Mouse (Mus musculus): ENCODE measurements at regions not wholly inside any gene's neighbourhood (a gene's known extent, or its start where the extent isn't known, plus 50 kb on each side); places are given as distances from the start of the nearest gene placed in this dataset.

DNA sequence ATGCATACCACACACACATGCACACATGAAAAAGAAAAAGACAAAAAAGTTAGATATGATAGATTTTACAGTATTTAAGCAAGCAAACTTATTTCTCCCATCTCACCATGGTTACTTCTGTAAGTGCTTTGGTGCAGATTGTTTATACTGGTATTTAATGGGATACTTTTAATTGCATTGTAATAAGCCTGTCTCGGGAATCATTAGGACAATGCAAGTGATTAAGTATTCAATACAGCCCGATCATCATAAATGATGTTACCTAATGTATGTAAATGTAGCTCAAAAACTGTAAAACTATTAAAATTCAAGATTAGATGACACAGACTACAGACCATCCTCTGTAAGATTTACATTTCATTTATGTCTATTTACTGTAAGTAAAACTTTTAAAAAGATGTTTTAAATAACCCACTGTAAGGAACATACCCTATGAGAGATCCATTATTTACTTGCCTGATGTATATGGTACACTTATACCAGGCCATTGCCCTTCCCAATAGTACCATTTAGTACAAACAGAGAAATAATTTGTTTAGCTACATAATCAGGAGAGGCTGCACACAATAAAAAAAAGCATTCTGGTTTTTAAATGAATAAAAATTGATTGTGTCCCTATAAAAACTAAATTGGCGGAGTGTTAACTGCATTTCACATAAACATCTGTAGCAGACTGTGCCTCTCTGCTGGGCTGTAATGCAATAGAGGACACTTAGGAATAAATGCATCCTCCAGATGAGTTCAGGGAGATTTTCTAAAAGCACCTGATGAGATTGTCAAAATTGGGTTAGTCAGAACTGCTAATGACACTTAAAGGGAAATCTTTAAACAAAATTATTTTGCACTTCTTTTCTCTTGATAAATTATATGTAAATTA is 1722.9 kb downstream of the 4930444P10Rik start:
- Histone ChIP-seq H3K4me2 (no peak overlapping the region), H3K27ac (no peak overlapping the region), H3K4me3 (no peak overlapping the region), H3K4me1 (no peaks in the 10 kb centered on the region), H3K36me3 (no peaks in the 10 kb centered on the region), H3K27me3 (no peaks in the 10 kb centered on the region), H3K9ac (no peak overlapping the region), H3K9me3 (no peaks in the 10 kb centered on the region)
- ATAC-seq (ENCODE audit: borderline replicate concordance, extremely low read depth, low FRiP score, low TSS enrichment) = no peak
- WGBS = 87% methylated on average over 3 of the region's 3 CpGs

GRCm38 (mm10) chr1:14359998-14360640 is 1733.0 kb downstream of the 4930444P10Rik start:
- no peak overlapping the region for H3K27ac ChIP-seq
- no peak overlapping the region for H3K4me2 ChIP-seq
- no peaks in the 10 kb centered on the region for H3K9me3 ChIP-seq
- no peak overlapping the region for H3K9ac ChIP-seq
- ATAC-seq (ENCODE audit: borderline replicate concordance, extremely low read depth, low FRiP score, low TSS enrichment) = no peak
- H3K27me3 ChIP-seq = no peaks in the 10 kb centered on the region
- no peaks in the 10 kb centered on the region for H3K36me3 ChIP-seq
- no peak overlapping the region for H3K4me3 ChIP-seq
- 56% methylated on average over 2 of the region's 2 CpGs for whole genome bisulfite sequencing
- H3K4me1 ChIP-seq = no peaks in the 10 kb centered on the region

Measured in lung, embryonic 15.5 days (tissue).